Mouse (Mus musculus) MEL (cell line): ENCODE data around the gene Ppp2r5a. TPM values are rescaled to one million over a fixed set of nuclear protein-coding genes. Genes with fewer than 3 reads are reported as not detected.

Experiments used
- DNase-seq: peaks from one replicate; pipeline ENCODE4 v3.0.0; 2011; ENCODE audit warnings: low read depth, low spot score
- H3K27ac ChIP-seq: 2 replicates; pipeline ENCODE4 v1.5.1; 2012; ENCODE audit warnings: low read depth, mild to moderate bottlenecking, control low read depth, low read length, moderate library complexity; ENCODE audit not compliant: control insufficient read depth
- H3K27me3 ChIP-seq, 2 experiments: fragments of 150-350 bp in 1 of 2; sonication (generic) in 1 of 2; 2 replicates each; pipeline ENCODE4 v1.6.1; 2012; ENCODE audit warnings: low read length in 2 of 2, mild to moderate bottlenecking in 2 of 2, improper control_type of control experiment in 1 of 2, moderate library complexity in 1 of 2; ENCODE audit not compliant: insufficient read depth in 2 of 2, control insufficient read depth in 1 of 2
- H3K36me3 ChIP-seq, 2 experiments: 2 replicates each; pipeline ENCODE4 v1.6.1; 2012 to 2014; ENCODE audit warnings: low read length in 2 of 2, improper control_type of control experiment in 1 of 2, inconsistent platforms in 1 of 2, mild to moderate bottlenecking in 1 of 2; ENCODE audit not compliant: insufficient read depth in 2 of 2, control insufficient read depth in 1 of 2
- H3K4me1 ChIP-seq, 2 experiments: fragments of 150-350 bp in 1 of 2; sonication (generic) in 1 of 2; 2 replicates each; pipeline ENCODE4 v1.6.1; 2012; ENCODE audit warnings: low read length in 2 of 2, improper control_type of control experiment in 1 of 2, mild to moderate bottlenecking in 1 of 2; ENCODE audit not compliant: insufficient read depth in 2 of 2, control insufficient read depth in 1 of 2
- H3K4me3 ChIP-seq, 2 experiments: fragments of 150-350 bp in 1 of 2; sonication (generic) in 1 of 2; 2 replicates each; pipeline ENCODE4 v1.5.1; 2012; ENCODE audit warnings: low read depth in 2 of 2, low read length in 2 of 2, mild to moderate bottlenecking in 2 of 2, moderate library complexity in 2 of 2, control low read depth in 1 of 2, improper control_type of control experiment in 1 of 2; ENCODE audit not compliant: control insufficient read depth in 1 of 2, insufficient read depth in 1 of 2
- H3K79me2 ChIP-seq: 2 replicates; pipeline ENCODE4 v1.6.1; 2012; ENCODE audit warnings: mild to moderate bottlenecking, low read length, moderate library complexity; ENCODE audit not compliant: control insufficient read depth, poor library complexity, insufficient read depth
- H3K9ac ChIP-seq: 2 replicates; pipeline ENCODE4 v1.6.1; 2012; ENCODE audit warnings: low read depth, mild to moderate bottlenecking, control low read depth, low read length, moderate library complexity; ENCODE audit not compliant: control insufficient read depth, poor library complexity, severe bottlenecking
- H3K9me3 ChIP-seq: fragments of 150-350 bp; sonication (generic); replicated peaks from 2 replicates; pipeline ENCODE4 v1.6.1; 2012; ENCODE audit warnings: mild to moderate bottlenecking, low read length, improper control_type of control experiment, moderate library complexity; ENCODE audit not compliant: insufficient read depth
- BHLHE40 ChIP-seq: IDR thresholded peaks from 2 replicates; pipeline ENCODE4 v1.6.1; 2012; ENCODE audit warnings: low read depth, mild to moderate bottlenecking, inconsistent platforms, low read length, improper control_type of control experiment, borderline replicate concordance
- CHD1 ChIP-seq: IDR thresholded peaks from 2 replicates; pipeline ENCODE4 v1.6.1; 2012; ENCODE audit warnings: low read depth, mild to moderate bottlenecking, inconsistent platforms, low read length, improper control_type of control experiment
- ELF1 ChIP-seq: IDR thresholded peaks from 2 replicates; pipeline ENCODE4 v1.6.1; 2014; ENCODE audit warnings: low read depth, mild to moderate bottlenecking, inconsistent platforms, low read length, improper control_type of control experiment, moderate library complexity
- EP300 ChIP-seq, 2 experiments: IDR thresholded peaks; 2 replicates each; pipeline ENCODE4 v1.6.1; 2011; ENCODE audit warnings: improper control_type of control experiment in 2 of 2, low read length in 2 of 2, low read depth in 1 of 2, mild to moderate bottlenecking in 1 of 2
- ETS1 ChIP-seq: IDR thresholded peaks from 2 replicates; pipeline ENCODE4 v1.6.1; 2012; ENCODE audit warnings: low read depth, mild to moderate bottlenecking, inconsistent platforms, low read length, improper control_type of control experiment, moderate library complexity
- GABPA ChIP-seq: IDR thresholded peaks from 2 replicates; pipeline ENCODE4 v1.6.1; 2012; ENCODE audit warnings: low read depth, mild to moderate bottlenecking, inconsistent platforms, low read length, improper control_type of control experiment, moderate library complexity
- GATA1 ChIP-seq: IDR thresholded peaks from 2 replicates; pipeline ENCODE4 v1.6.1; 2011; ENCODE audit warnings: low read depth, low read length, improper control_type of control experiment
- MAX ChIP-seq: IDR thresholded peaks from 2 replicates; pipeline ENCODE4 v1.6.1; 2011; ENCODE audit warnings: low read length, improper control_type of control experiment
- MAZ ChIP-seq: IDR thresholded peaks from 2 replicates; pipeline ENCODE4 v1.6.1; 2012; ENCODE audit warnings: low read depth, mild to moderate bottlenecking, inconsistent platforms, low read length, improper control_type of control experiment
- POLR2A ChIP-seq, 2 experiments: IDR thresholded peaks; 2 replicates each; pipeline ENCODE4 v1.6.1; 2011 to 2012; ENCODE audit warnings: low read length in 2 of 2, mild to moderate bottlenecking in 2 of 2, control low read depth in 1 of 2, improper control_type of control experiment in 1 of 2, low read depth in 1 of 2, moderate library complexity in 1 of 2; ENCODE audit not compliant: control insufficient read depth in 1 of 2, insufficient read depth in 1 of 2, poor library complexity in 1 of 2
- POLR2AphosphoS2 ChIP-seq: IDR thresholded peaks from 2 replicates; pipeline ENCODE4 v1.6.1; 2011; ENCODE audit warnings: low read length, improper control_type of control experiment
- RAD21 ChIP-seq: IDR thresholded peaks from 2 replicates; pipeline ENCODE4 v1.6.1; 2011; ENCODE audit warnings: mild to moderate bottlenecking, low read depth, low read length, improper control_type of control experiment
- RCOR1 ChIP-seq: IDR thresholded peaks from 2 replicates; pipeline ENCODE4 v1.6.1; 2012; ENCODE audit warnings: low read depth, mild to moderate bottlenecking, inconsistent platforms, low read length, improper control_type of control experiment
- SIN3A ChIP-seq: IDR thresholded peaks from 2 replicates; pipeline ENCODE4 v1.6.1; 2012; ENCODE audit warnings: low read length, improper control_type of control experiment, inconsistent platforms
- SMC3 ChIP-seq: IDR thresholded peaks from 2 replicates; pipeline ENCODE4 v1.6.1; 2011; ENCODE audit warnings: low read depth, low read length, improper control_type of control experiment
- TBP ChIP-seq: IDR thresholded peaks from 2 replicates; pipeline ENCODE4 v1.8.0; 2011; ENCODE audit warnings: low read depth, low read length, improper control_type of control experiment
- USF2 ChIP-seq, 2 experiments: IDR thresholded peaks; 2 replicates each; pipeline ENCODE4 v1.6.1; 2011 to 2012; ENCODE audit warnings: improper control_type of control experiment in 2 of 2, low read length in 2 of 2, borderline replicate concordance in 1 of 2, inconsistent platforms in 1 of 2, low read depth in 1 of 2, mild to moderate bottlenecking in 1 of 2; ENCODE audit not compliant: insufficient read depth in 1 of 2
- ZKSCAN1 ChIP-seq: IDR thresholded peaks from 2 replicates; pipeline ENCODE4 v1.6.1; 2012; ENCODE audit warnings: low read depth, mild to moderate bottlenecking, inconsistent platforms, low read length, improper control_type of control experiment, moderate library complexity
- ZNF384 ChIP-seq: IDR thresholded peaks from 2 replicates; pipeline ENCODE4 v1.6.1; 2012; ENCODE audit warnings: low read depth, mild to moderate bottlenecking, inconsistent platforms, low read length, improper control_type of control experiment
- polyA plus RNA-seq, 2 experiments: library from polyadenylated mRNA; stranded (reverse) in 1 of 2; unstranded in 1 of 2; fragments of >175 nt in 1 of 2; fragments of >200 nt in 1 of 2; gene quantifications; 2 replicates each; pipeline versions ENCODE4 v1.2.1 to v1.2.4; 2012; ENCODE audit warnings: low replicate concordance in 2 of 2, low read depth in 1 of 2; ENCODE audit not compliant: insufficient read length in 2 of 2, insufficient read depth in 1 of 2, missing spikeins in 1 of 2
- total RNA-seq: library from RNA; depleted of rRNA; stranded (reverse); fragments of 300-350 nt; gene quantifications from 2 replicates; pipeline ENCODE4 v1.2.3, GENCODE M21; 2012

Ppp2r5a gene
- total and polyA plus RNA-seq, 3 experiments = 46.6 to 48.6 TPM; not detected in 1

GRCm38 (mm10) chr1:191380843-191381242, 22.2 kb downstream of the Ppp2r5a start:
- H3K4me1 ChIP-seq = peaks cover 10 to 13% of the 10 kb centered on the region in 2 experiments
- H3K79me2 ChIP-seq = peaks cover 38% of the 10 kb centered on the region
- H3K4me3 ChIP-seq = no peak overlapping the region
- no peak for TF ChIP-seq POLR2AphosphoS2
- no peak for TF ChIP-seq ETS1
- TF ChIP-seq SIN3A = no peak
- peak; percentile 65; the same call in 1 of the 2 replicates for TF ChIP-seq ZNF384
- TF ChIP-seq SMC3 = no peak
- no peak for TF ChIP-seq CHD1
- H3K36me3 ChIP-seq = peaks cover 0 to 24% of the 10 kb centered on the region in 2 experiments; a peak in 2 of 4 replicates
- no peak overlapping the region for H3K27ac ChIP-seq
- no peak overlapping the region for H3K9ac ChIP-seq
- H3K9me3 ChIP-seq = no peaks in the 10 kb centered on the region
- no peaks in the 10 kb centered on the region for H3K27me3 ChIP-seq
- DNase-seq = no peak

GRCm38 (mm10) chr1:191378080-191378479, 25.0 kb downstream of the Ppp2r5a start:
- Histone ChIP-seq H3K9ac (no peak overlapping the region), H3K9me3 (no peaks in the 10 kb centered on the region), H3K4me1 (peaks cover 14 to 24% of the 10 kb centered on the region in 2 experiments)
- TF ChIP-seq EP300 (IDR thresholded peaks at IDR 0.05; ENCODE audit: low read depth in 1 of 2, low read length in 2 of 2) = no peak
- 0 out of 2 replicates have a peak, but pooled peaks have one; percentile 7 for TF ChIP-seq ZNF384
- TF ChIP-seq, all 39 proteins: peak for 1
- H3K36me3 ChIP-seq = peaks cover 0 to 40% of the 10 kb centered on the region in 2 experiments; a peak in 2 of 4 replicates
- H3K4me3 ChIP-seq = no peak overlapping the region
- H3K27ac ChIP-seq = no peak overlapping the region
- no peak for DNase-seq
- no peaks in the 10 kb centered on the region for H3K27me3 ChIP-seq
- peaks cover 32% of the 10 kb centered on the region for H3K79me2 ChIP-seq

- peak overlapping the region; percentile 14 to 19; a peak in 1 of 4 replicates for H3K4me3 ChIP-seq
- TF ChIP-seq GATA1 (no peak), CHD1 (no peak), BHLHE40 (no peak; the same call in 1 of the 2 replicates), ZKSCAN1 (no peak), TBP (0 out of 2 replicates have a peak, but pooled peaks have one; percentile 0), POLR2AphosphoS2 (no peak), GABPA (no peak), RAD21 (no peak), MAZ (no peak), SIN3A (no peak), ELF1 (0 out of 2 replicates have a peak, but pooled peaks have one; percentile 13), USF2 (IDR thresholded peaks at IDR 0.05; ENCODE audit: borderline replicate concordance in 1 of 2, insufficient read depth in 1 of 2, low read depth in 1 of 2, low read length in 2 of 2) (no peak), RCOR1 (no peak), POLR2A (IDR thresholded peaks at IDR 0.05; ENCODE audit: control insufficient read depth in 1 of 2, insufficient read depth in 1 of 2, low read depth in 1 of 2, low read length in 2 of 2, poor library complexity in 1 of 2) (no peak), MAX (no peak)
- no peaks in the 10 kb centered on the region for H3K27me3 ChIP-seq
- DNase-seq = no peak
- peaks cover 0 to 31% of the 10 kb centered on the region in 2 experiments; a peak in 2 of 4 replicates for H3K36me3 ChIP-seq
- H3K79me2 ChIP-seq = peaks cover 20% of the 10 kb centered on the region
- H3K9me3 ChIP-seq = no peaks in the 10 kb centered on the region
- H3K4me1 ChIP-seq = peaks cover 10 to 17% of the 10 kb centered on the region in 2 experiments
- peak overlapping the region; percentile 31; the same call in 1 of the 2 replicates for H3K9ac ChIP-seq
- peak overlapping the region; percentile 69 for H3K27ac ChIP-seq
Observed at GRCm38 (mm10) chr1:191375644-191375998, 27.5 kb downstream of the Ppp2r5a start.
